Mouse (Mus musculus) activated CD4-positive, CD25-positive, alpha-beta regulatory T cell, adult 4 months (primary cell): Measurements from ENCODE around the gene Lrp10. TPM values are rescaled to one million over a fixed set of nuclear protein-coding genes. Genes with fewer than 3 reads are reported as not detected.

ENCODE experiments used
- polyA plus RNA-seq, 2 experiments: library from polyadenylated mRNA; unstranded; fragments of 100-300 nt; shearing (Covaris generic); gene quantifications; one replicate each; pipeline ENCODE4 v1.2.1; 2017

Gene Lrp10
- polyA plus RNA-seq, 2 experiments from 2014 or later = 57.4 to 62.2 TPM

Other genes starting within 250 kb of the Lrp10 start
- gene Dad1, start 210.0 kb upstream of the Lrp10 start, polyA plus RNA-seq = 100 to 1,000 TPM; 424 to 425 TPM
- 10 to 100 TPM; 16.3 to 16.9 TPM for gene Abhd4, start 209.9 kb upstream of the Lrp10 start, polyA plus RNA-seq
- under 1 TPM in 1 of 2 experiments, not detected in 1; 0.08 TPM for gene Olfr49, start 179.2 kb upstream of the Lrp10 start, polyA plus RNA-seq
- 10 to 100 TPM; 51.7 to 82.3 TPM for gene Oxa1l, start 103.3 kb upstream of the Lrp10 start, polyA plus RNA-seq
- 1 to 10 TPM in 1 of 2 experiments, under 1 TPM in 1; 0.54 to 1.1 TPM for gene Slc7a7, start 46.4 kb upstream of the Lrp10 start, polyA plus RNA-seq
- 100 to 1,000 TPM; 315 to 319 TPM for gene Mrpl52, start 37.2 kb upstream of the Lrp10 start, polyA plus RNA-seq
- under 1 TPM; 0.24 to 0.25 TPM for gene Mmp14, start 32.5 kb upstream of the Lrp10 start, polyA plus RNA-seq
- gene Rem2, start 12.0 kb downstream of the Lrp10 start, polyA plus RNA-seq = under 1 TPM; 0.57 TPM
- gene Prmt5, start 53.4 kb downstream of the Lrp10 start, polyA plus RNA-seq = 10 to 100 TPM; 31.4 to 32.9 TPM
- gene Haus4, start 90.5 kb downstream of the Lrp10 start, polyA plus RNA-seq = 10 to 100 TPM; 30.2 to 33.5 TPM
- gene Ajuba, start 113.4 kb downstream of the Lrp10 start, polyA plus RNA-seq = under 1 TPM in 1 of 2 experiments, not detected in 1; 0.20 TPM
- gene 4931414P19Rik, start 141.9 kb downstream of the Lrp10 start, polyA plus RNA-seq = 1 to 10 TPM; 2.3 TPM
- gene Psmb5, start 153.9 kb downstream of the Lrp10 start, polyA plus RNA-seq = 100 to 1,000 TPM; 178 to 210 TPM
- not detected for gene Psmb11, start 157.3 kb downstream of the Lrp10 start, polyA plus RNA-seq
- not detected for gene Gm17606, start 176.8 kb downstream of the Lrp10 start, polyA plus RNA-seq
- under 1 TPM; 0.16 to 0.31 TPM for gene Cdh24, start 177.2 kb downstream of the Lrp10 start, polyA plus RNA-seq
- 10 to 100 TPM; 91.8 to 93.8 TPM for gene 1700123O20Rik, start 222.1 kb downstream of the Lrp10 start, polyA plus RNA-seq
- 100 to 1,000 TPM; 136 to 148 TPM for gene Acin1, start 222.8 kb downstream of the Lrp10 start, polyA plus RNA-seq
- not detected for gene Gm29776, start 234.7 kb downstream of the Lrp10 start, polyA plus RNA-seq
- gene Cebpe, start 248.0 kb downstream of the Lrp10 start, polyA plus RNA-seq = not detected